Mouse (Mus musculus) liver, embryonic 12.5 days (tissue): ENCODE measurements at regions not wholly inside any gene's neighbourhood (a gene's known extent, or its start where the extent isn't known, plus 50 kb on each side); places are given as distances from the start of the nearest gene placed in this dataset.

ENCODE experiments used
- ATAC-seq: fragments of 200-750 bp; cut with Nextera tagmentation; 2 replicates; pipeline ENCODE4 v1.8.0; 2017; ENCODE audit warnings: moderate number of reproducible peaks, mild to moderate bottlenecking, moderate library complexity
- H3K27ac ChIP-seq: fragments of 300-500 bp; sonication (generic); 2 replicates; pipeline ENCODE4 v1.5.1; 2016; ENCODE audit warnings: mild to moderate bottlenecking
- H3K27me3 ChIP-seq: fragments of 300-500 bp; sonication (generic); replicated peaks from 2 replicates; pipeline ENCODE4 v1.6.1; 2016; ENCODE audit warnings: mild to moderate bottlenecking, moderate library complexity
- H3K36me3 ChIP-seq: fragments of 300-500 bp; sonication (generic); 2 replicates; pipeline ENCODE4 v1.6.1; 2016; ENCODE audit warnings: mild to moderate bottlenecking, moderate library complexity
- H3K4me1 ChIP-seq: fragments of 300-500 bp; sonication (generic); 2 replicates; pipeline ENCODE4 v1.6.1; 2016
- H3K4me2 ChIP-seq: fragments of 300-500 bp; sonication (generic); 2 replicates; pipeline ENCODE4 v1.6.1; 2016; ENCODE audit warnings: mild to moderate bottlenecking, moderate library complexity
- H3K4me3 ChIP-seq: fragments of 300-500 bp; sonication (generic); 2 replicates; pipeline ENCODE4 v1.5.1; 2016; ENCODE audit warnings: mild to moderate bottlenecking, moderate library complexity
- H3K9ac ChIP-seq: fragments of 300-500 bp; sonication (generic); 2 replicates; pipeline ENCODE4 v1.6.1; 2016; ENCODE audit warnings: mild to moderate bottlenecking, moderate library complexity
- H3K9me3 ChIP-seq: fragments of 300-500 bp; sonication (generic); replicated peaks from 2 replicates; pipeline ENCODE4 v1.6.1; 2016; ENCODE audit warnings: mild to moderate bottlenecking, moderate library complexity
- whole genome bisulfite sequencing: fragments of 180-500 bp; shearing (Covaris S2); methylation state at CpG from one replicate; pipeline ENCODE4 v1.1.7; 2016; ENCODE audit not compliant: insufficient replicate concordance; 5-methylcytosine and 5-hydroxymethylcytosine counted together

DNA sequence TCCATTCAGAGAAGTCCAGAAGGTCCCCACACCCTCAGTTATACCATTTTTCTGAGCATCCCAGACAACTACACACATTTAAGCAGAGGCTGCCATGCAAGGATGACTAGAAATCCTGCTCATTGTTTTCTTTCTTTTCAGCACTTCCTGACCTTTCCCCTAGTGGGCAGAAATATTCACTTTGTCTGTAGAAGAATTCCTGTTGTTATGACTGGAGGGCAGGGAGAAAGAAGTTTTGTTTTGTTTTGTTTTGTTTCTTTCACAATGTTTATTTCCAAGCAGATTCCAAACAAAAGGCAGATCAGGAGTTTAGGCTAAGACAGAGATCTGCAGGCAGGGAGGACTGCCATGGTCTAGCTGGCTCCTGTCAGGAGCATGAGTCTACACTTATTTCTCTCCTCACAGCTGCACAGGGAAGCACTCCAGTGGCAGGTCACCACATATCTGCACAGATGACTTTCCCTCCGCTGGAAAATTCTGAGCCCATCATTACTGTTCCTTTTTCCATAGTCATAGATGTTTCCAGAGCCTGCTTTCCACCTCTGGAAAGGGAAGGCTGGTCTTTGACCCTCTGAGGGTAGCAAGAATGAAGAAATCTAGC is 182.5 kb upstream of the Dyrk2 start:
- H3K27me3 ChIP-seq: 0 out of 2 replicates have a peak, but pooled peaks cover 4% of the 10 kb centered on the region
- WGBS: 45% methylated on average over 1 of the region's 1 CpGs
- no peaks in the 10 kb centered on the region for H3K36me3 ChIP-seq
- H3K4me1 ChIP-seq: peaks cover 8% of the 10 kb centered on the region; the same call in 1 of the 2 replicates
- no peak overlapping the region for H3K4me2 ChIP-seq
- H3K9ac ChIP-seq: no peak overlapping the region
- H3K4me3 ChIP-seq: no peak overlapping the region
- no peak overlapping the region for H3K27ac ChIP-seq
- no peaks in the 10 kb centered on the region for H3K9me3 ChIP-seq
- no peak for ATAC-seq

DNA sequence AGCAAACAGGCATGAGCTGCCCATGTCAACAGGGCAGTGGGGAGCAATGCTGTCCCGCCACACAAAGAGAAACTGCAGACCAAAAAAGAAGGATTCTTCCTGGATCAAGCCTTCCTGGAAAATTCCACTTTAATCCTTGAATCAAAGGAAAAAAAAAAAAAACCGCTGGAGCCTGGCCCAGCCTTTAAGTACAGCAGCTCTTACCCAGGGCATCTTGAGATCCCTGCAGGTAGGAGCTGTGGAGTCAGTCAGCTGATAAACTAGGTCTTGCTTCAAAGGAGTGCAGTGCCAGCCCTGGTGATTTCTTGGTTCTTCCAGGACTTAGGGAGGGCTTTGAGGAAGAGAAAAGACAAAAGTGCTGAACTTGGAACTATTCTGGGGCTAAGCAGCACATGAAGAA is 181.6 kb upstream of the Dyrk2 start:
- peaks cover 8% of the 10 kb centered on the region; the same call in 1 of the 2 replicates for H3K4me1 ChIP-seq
- no peaks in the 10 kb centered on the region for H3K36me3 ChIP-seq
- H3K4me3 ChIP-seq: no peak overlapping the region
- no peaks in the 10 kb centered on the region for H3K9me3 ChIP-seq
- 59% methylated on average over 2 of the region's 2 CpGs for WGBS
- no peak overlapping the region for H3K4me2 ChIP-seq
- no peak overlapping the region for H3K27ac ChIP-seq
- ATAC-seq: no peak
- no peak overlapping the region for H3K9ac ChIP-seq
- H3K27me3 ChIP-seq: 0 out of 2 replicates have a peak, but pooled peaks cover 4% of the 10 kb centered on the region

DNA sequence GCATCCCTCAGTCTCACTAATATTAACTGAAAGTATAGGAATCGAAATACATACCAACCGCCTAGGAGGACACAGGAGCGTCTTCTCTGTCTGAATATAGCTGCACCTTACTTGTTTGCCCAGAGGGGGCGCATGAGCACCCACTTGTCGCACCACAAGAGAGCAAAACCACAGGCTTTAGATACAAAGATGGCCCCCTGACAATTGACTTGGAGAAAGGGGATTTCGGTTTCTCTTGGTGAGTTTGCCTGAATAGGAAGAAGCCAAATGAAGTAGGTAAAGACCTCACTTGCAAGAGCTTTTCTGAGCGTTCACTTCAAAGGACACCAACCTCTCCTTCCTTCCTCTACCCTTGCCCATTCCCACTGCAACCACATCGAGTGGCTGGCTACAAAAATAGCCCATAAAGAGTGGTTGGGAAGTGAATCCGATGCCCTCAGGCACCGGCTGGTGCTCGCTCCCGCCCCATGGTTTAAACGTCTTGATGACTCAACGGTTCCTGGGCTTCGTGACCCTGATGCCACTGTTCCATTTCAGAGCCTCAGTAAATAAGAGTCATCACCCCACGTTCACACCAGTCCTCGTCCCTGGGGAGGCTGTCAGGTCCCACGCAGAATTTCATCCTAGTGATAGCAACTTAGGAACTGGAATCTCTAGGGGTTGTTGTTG is 180.1 kb upstream of the Dyrk2 start:
- peaks cover 8% of the 10 kb centered on the region; the same call in 1 of the 2 replicates for H3K4me1 ChIP-seq
- 0 out of 2 replicates have a peak, but pooled peaks cover 4% of the 10 kb centered on the region for H3K27me3 ChIP-seq
- no peaks in the 10 kb centered on the region for H3K36me3 ChIP-seq
- ATAC-seq: no peak
- H3K9me3 ChIP-seq: no peaks in the 10 kb centered on the region
- H3K9ac ChIP-seq: no peak overlapping the region
- H3K4me2 ChIP-seq: no peak overlapping the region
- 41% methylated on average over 18 of the region's 18 CpGs for WGBS
- H3K27ac ChIP-seq: no peak overlapping the region
- no peak overlapping the region for H3K4me3 ChIP-seq

DNA sequence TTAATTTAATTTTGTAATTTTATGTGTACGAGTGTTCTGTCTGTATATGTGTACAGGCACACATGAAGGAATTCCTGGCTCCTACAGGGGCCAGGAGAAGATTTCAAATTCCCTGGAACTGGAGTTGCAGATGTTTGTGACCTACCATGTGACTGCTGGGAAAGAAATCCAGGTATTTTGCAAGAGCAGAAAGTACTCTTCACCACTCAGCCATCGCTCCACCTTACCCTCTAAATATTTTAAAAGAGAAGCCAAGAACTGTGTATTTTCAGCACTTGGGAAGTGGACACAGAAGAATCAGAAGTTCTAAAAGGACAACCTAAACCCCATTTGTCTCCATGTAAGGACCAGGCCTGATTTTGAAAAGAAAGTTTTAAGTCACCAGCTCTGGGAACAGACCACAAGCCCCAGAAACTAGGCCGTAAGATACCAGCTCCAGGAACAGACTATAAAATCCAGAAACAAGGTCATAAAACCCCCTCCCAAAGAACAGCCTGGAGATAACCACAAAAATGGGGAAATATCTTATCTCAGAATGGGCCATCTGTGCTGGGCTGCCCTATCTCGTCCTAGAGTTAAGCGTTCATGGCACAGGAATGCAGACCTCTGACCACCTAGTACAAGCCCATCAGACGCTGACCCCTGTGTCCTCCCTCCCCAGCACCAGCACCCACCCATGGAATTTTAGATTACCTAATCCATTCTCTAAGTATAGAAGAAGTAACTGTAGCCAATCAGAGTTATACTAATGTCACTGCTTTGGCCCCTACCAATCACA is 178.8 kb upstream of the Dyrk2 start:
- Histone ChIP-seq H3K4me2 (no peak overlapping the region), H3K9ac (no peak overlapping the region), H3K4me1 (peaks cover 8% of the 10 kb centered on the region; the same call in 1 of the 2 replicates), H3K36me3 (no peaks in the 10 kb centered on the region), H3K27me3 (0 out of 2 replicates have a peak, but pooled peaks cover 4% of the 10 kb centered on the region), H3K9me3 (no peaks in the 10 kb centered on the region), H3K4me3 (no peak overlapping the region), H3K27ac (no peak overlapping the region)
- no peak for ATAC-seq
- WGBS: 31% methylated on average over 6 of the region's 6 CpGs

DNA sequence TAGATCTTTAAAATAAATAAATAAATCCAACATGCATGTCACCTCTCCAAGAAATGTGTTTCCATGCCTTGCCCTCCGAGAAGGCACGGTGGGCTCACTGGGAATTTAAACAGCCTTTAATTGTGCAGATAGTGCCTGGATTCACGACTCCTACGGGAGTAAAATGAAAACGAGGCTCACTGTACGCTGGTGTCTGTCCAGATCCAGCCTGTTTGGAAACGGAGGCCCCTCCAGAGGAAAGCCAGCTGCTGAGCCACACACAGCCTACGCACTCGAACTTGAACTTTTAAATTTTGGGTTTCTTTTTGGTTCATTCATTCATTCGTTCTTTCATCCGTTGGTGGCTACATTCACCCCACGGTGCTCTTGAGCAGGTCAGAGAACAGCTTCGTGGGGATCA is 175.1 kb upstream of the Dyrk2 start:
- no peak overlapping the region for H3K27ac ChIP-seq
- ATAC-seq: no peak
- no peaks in the 10 kb centered on the region for H3K36me3 ChIP-seq
- no peak overlapping the region for H3K9ac ChIP-seq
- 73% methylated on average over 13 of the region's 13 CpGs for WGBS
- H3K27me3 ChIP-seq: no peaks in the 10 kb centered on the region
- H3K4me1 ChIP-seq: peaks cover 17% of the 10 kb centered on the region; the same call in 1 of the 2 replicates
- no peak overlapping the region for H3K4me2 ChIP-seq
- no peaks in the 10 kb centered on the region for H3K9me3 ChIP-seq
- H3K4me3 ChIP-seq: no peak overlapping the region

DNA sequence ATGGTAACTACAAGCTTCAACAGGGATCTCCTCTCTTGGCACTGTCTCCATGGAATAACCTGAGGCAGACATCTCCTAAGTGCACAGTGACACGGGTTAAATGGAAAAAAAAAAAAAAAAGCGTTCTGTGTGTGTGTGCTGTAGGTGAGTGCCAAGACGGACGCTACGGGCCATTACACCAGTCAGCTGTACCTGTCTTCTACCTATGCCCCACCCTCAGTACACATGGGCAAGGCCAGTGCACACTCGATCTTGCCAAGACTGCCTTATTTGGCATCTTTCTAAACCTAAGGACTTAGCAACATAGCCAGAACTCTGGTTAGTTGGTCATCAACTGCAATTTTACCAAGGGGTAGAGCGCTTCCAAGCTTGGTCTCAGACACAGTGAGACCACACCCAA is 173.1 kb upstream of the Dyrk2 start:
- no peaks in the 10 kb centered on the region for H3K36me3 ChIP-seq
- peaks cover 12% of the 10 kb centered on the region; the same call in 1 of the 2 replicates for H3K4me1 ChIP-seq
- peaks cover 7% of the 10 kb centered on the region for H3K27me3 ChIP-seq
- H3K4me2 ChIP-seq: no peak overlapping the region
- H3K9me3 ChIP-seq: no peaks in the 10 kb centered on the region
- no peak overlapping the region for H3K4me3 ChIP-seq
- 91% methylated on average over 7 of the region's 7 CpGs for WGBS
- H3K27ac ChIP-seq: no peak overlapping the region
- no peak for ATAC-seq
- H3K9ac ChIP-seq: no peak overlapping the region

DNA sequence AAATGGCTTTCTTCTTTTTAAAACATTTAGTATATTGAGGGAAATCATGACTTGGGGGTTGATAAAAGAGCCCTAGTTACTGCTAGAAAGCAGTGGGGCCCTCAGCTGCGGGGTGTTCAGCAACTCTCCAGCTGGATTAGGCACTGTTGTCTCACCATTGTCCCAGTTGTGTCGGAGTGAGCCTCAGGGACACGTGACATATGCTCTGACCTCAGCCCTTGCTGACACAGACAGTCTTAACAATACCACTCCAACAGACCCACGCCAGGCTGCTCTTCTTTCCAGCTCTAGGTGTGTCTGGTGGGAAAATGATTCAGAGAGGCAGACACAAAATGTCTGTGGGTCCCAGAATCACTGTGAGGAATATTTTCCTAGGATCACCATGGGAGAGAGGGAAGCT is 170.2 kb upstream of the Dyrk2 start:
- no peak overlapping the region for H3K4me2 ChIP-seq
- H3K9ac ChIP-seq: no peak overlapping the region
- 30% methylated on average over 4 of the region's 4 CpGs for WGBS
- H3K4me3 ChIP-seq: no peak overlapping the region
- H3K27ac ChIP-seq: no peak overlapping the region
- peaks cover 12% of the 10 kb centered on the region; the same call in 1 of the 2 replicates for H3K4me1 ChIP-seq
- H3K36me3 ChIP-seq: no peaks in the 10 kb centered on the region
- H3K9me3 ChIP-seq: no peaks in the 10 kb centered on the region
- ATAC-seq: no peak
- peaks cover 7% of the 10 kb centered on the region for H3K27me3 ChIP-seq

DNA sequence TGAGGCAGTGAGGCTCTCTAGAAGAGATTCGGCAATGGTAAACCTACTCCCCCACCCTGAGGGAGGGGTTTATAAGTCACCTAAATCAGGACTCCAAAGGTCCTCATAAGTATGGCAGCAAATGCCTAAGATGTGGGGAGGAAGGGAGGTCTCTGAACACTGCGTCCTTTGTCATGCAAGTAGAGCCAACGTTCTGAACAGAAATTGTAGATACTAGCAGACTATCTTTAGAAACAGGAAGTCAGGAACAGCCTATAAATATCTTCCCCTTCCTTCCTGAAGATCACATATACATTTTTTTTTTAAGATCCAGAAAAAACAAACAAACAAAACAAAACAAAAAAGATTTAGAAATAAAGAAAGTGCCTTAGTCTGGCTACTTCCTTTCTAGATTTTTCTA is 169.7 kb upstream of the Dyrk2 start:
- Histone ChIP-seq H3K27me3 (peaks cover 7% of the 10 kb centered on the region), H3K4me1 (peaks cover 12% of the 10 kb centered on the region; the same call in 1 of the 2 replicates), H3K4me3 (no peak overlapping the region), H3K9me3 (no peaks in the 10 kb centered on the region), H3K36me3 (no peaks in the 10 kb centered on the region), H3K9ac (no peak overlapping the region), H3K27ac (no peak overlapping the region), H3K4me2 (no peak overlapping the region)
- 10% methylated on average over 3 of the region's 3 CpGs for WGBS
- no peak for ATAC-seq

DNA sequence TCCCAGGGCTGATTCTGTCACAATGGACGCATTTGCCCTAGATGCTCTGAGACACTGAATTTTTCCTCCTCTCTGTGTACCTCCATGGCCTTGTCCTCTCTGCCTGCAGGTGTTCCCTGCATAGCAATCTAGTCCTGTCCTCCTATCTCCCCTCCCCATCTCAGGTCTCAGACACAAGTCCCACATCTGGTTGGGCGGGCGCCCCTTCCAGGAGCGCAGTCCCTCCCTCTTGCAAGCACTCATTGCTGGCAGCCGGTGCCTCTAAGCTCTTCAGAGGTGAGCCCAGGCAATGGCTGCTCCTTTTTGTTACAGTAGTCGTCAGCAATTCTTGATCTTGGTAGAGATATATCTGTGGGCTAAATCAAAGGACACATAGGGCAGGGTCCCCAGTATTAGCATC is 169.0 kb upstream of the Dyrk2 start:
- no peaks in the 10 kb centered on the region for H3K9me3 ChIP-seq
- no peak overlapping the region for H3K27ac ChIP-seq
- no peak overlapping the region for H3K4me2 ChIP-seq
- no peak overlapping the region for H3K4me3 ChIP-seq
- H3K4me1 ChIP-seq: peaks cover 12% of the 10 kb centered on the region; the same call in 1 of the 2 replicates
- ATAC-seq: no peak
- no peaks in the 10 kb centered on the region for H3K36me3 ChIP-seq
- peaks cover 7% of the 10 kb centered on the region for H3K27me3 ChIP-seq
- no peak overlapping the region for H3K9ac ChIP-seq
- 72% methylated on average over 6 of the region's 6 CpGs for WGBS

DNA sequence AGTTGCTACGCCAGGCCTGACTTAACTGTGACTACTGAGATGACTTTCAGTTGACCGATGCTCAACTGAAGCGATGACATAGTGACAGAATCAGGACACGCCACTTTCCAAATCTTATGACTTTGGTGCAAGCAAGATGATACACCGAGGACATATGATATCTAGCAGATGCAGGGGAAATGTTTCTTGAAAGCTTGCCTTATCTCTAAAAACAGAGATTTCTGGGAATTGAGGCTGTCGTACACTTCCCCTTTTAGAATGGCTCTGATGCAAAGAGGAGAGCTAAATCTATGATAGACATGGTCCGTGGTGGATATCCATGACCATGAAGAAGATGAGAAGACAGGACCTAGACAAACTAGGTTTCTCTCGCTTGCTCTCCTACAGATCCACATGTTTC is 167.8 kb upstream of the Dyrk2 start:
- no peak for ATAC-seq
- Histone ChIP-seq H3K27me3 (peaks cover 7% of the 10 kb centered on the region), H3K4me1 (peaks cover 7% of the 10 kb centered on the region; the same call in 1 of the 2 replicates), H3K36me3 (no peaks in the 10 kb centered on the region), H3K9ac (no peak overlapping the region), H3K9me3 (no peaks in the 10 kb centered on the region), H3K4me2 (no peak overlapping the region), H3K4me3 (no peak overlapping the region), H3K27ac (no peak overlapping the region)
- 21% methylated on average over 8 of the region's 8 CpGs for WGBS

DNA sequence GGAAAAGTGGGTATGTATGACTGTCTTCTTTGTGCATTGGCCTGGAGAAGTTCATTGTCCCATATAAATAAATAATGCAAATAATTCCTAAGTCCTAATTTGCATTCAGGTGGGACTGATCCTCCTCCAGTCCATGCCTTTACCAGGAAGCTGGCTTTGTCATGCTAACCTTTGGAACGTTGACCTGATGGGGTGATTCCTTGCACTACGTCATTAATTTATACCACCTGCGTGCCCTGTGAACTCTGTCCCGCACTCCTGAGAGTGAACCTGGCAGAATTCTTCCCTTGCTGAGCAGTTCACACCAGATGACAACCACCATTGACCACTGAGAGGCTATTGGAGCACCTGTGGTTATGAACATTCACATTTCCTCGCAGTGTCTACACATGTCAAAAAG is 165.9 kb upstream of the Dyrk2 start:
- peaks cover 7% of the 10 kb centered on the region; the same call in 1 of the 2 replicates for H3K4me1 ChIP-seq
- H3K27ac ChIP-seq: no peak overlapping the region
- no peaks in the 10 kb centered on the region for H3K9me3 ChIP-seq
- no peak for ATAC-seq
- 72% methylated on average over 5 of the region's 5 CpGs for WGBS
- no peak overlapping the region for H3K4me2 ChIP-seq
- peaks cover 7% of the 10 kb centered on the region for H3K27me3 ChIP-seq
- H3K4me3 ChIP-seq: no peak overlapping the region
- no peaks in the 10 kb centered on the region for H3K36me3 ChIP-seq
- no peak overlapping the region for H3K9ac ChIP-seq

DNA sequence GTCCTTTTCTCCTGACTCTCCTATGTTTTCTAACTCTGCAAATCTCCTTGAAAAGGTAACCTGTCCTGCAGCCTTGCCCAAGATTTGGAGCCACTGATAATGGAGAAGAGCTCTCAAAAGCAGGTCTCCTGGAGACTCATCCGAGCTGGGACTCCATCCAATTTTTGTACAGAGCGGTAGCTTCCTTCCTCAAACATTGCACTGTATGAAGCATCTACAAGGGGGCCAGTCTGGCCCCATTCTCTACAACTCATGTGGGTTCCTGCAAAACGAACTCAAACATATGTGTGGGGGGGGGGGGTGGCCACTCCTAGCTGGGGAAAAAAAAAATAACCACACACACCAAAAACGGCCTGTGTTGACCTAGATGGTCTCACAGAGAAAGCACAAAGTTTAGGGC is 164.4 kb upstream of the Dyrk2 start:
- Histone ChIP-seq H3K4me2 (no peak overlapping the region), H3K4me3 (no peak overlapping the region), H3K4me1 (no peaks in the 10 kb centered on the region), H3K9ac (no peak overlapping the region), H3K27ac (no peak overlapping the region), H3K27me3 (peaks cover 7% of the 10 kb centered on the region), H3K36me3 (no peaks in the 10 kb centered on the region), H3K9me3 (no peaks in the 10 kb centered on the region)
- ATAC-seq: no peak
- WGBS: 53% methylated on average over 4 of the region's 4 CpGs
